Mouse (Mus musculus) thymus, postnatal 14 days (tissue): ENCODE results near the gene Cyp2d22.

Experiments
- DNase-seq: peaks from one replicate; pipeline ENCODE4 v3.0.0; 2021

The Cyp2d22 gene

DNA sequence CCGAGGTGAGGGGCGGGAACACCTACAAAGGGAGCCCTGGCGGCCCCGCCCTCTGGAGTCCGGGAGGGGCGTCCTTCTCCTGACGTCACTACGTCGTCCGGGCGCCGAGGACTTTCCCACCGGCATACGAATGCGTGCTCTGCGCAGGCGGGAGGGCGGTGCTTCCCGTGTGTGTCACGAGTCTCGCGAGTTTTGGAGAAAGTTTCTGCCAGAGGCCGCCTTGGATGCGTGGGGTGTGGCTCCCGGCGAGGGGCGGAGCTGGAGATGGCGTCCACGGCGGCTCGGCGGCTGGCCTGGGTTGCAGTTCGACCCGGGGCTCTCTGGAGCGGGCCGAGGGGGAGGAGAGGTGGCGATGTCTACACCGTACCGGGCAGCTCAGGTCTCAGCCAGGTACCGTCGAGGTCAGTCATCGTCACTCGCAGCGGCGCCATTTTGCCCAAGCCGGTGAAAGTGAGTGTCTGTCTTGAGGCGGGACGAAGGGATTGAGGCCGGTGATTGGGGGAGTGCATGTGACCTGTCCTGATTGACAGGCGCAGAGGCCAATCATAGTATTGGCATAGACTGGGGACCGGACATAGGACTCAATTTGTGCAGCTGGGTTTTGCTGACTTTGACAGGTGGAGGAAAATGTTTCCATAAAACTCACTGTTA lies 34.1 kb downstream of the Cyp2d22 start:
- DNase-seq = peak; percentile 98

DNA sequence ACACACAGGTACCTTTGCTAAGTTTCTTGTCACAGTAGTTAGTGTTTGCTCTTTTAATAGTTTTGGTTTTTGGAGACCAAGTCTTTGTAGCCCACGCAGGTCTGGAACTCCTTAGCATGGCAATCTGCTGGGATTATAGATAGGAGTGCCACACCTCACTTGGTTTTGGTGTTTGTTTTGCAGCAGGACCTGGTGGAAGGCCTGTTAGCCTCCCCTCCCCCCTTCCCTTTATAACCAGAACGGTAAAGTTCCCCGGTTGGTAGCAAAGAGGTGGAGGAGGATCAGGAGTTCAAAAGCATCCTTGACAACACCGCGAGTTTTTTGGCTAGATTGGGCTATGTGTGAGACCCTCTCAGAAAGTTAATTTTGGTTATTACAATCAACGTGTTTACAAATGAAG lies 35.1 kb downstream of the Cyp2d22 start:
- no peak for DNase-seq

DNA sequence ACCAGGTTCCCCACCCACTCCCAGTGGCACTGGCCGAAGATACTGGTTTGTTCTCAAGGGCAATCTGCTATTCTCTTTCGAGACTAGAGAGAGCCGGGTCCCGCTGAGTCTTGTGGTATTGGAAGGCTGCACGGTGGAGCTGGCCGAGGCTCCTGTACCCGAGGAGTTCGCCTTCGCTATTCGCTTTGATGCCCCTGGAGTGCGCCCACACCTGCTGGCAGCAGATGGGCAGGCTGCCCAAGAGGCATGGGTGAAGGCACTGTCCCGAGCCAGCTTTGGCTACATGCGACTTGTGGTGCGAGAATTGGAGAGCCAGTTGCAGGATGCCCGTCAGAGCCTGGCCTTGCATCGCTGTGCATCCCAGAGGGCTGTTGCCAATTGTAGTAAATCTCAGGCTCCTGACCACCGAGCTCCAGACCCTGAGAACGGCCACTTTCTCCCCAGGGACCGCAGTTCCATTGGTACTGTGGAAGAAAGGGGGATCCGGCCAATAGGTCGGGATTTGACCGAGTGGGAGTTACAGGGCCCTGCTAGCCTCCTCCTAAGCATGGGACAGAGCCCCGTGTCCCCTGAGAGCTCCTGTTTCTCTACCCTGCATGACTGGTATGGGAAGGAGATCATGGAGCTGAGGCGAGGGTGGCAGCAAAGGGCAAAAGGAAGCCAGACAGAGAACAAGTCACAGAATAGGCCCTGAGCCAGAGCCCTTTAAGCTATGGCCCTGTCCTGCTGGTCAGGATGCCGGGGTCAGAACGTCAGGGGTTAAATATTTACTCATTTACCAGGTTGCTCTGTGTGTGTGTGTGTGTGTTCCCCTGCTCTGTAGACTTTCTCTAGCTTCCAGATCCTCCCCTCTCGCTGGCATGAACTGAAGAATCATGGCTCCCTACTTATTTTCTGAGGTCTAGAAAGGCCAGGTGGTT lies 36.4 kb downstream of the Cyp2d22 start:
- DNase-seq = no peak

DNA sequence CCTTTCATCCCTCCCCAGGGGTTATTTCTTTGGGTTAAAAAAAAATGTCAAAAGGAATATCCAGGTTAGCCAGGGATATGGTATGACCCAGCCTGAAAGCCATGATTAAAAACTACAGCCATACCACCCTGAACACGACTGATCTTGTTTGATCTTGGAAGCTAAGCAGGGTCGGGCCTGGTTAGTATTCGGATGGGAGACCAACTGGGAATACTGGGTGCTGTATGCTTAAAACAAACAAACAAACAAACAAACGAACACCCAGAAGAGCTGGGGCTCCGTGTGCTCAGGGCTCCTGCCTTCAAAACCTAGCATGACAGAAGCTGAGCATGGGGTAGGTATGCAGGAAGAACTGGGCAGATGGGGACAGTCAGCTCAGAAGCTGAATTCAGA lies 37.5 kb downstream of the Cyp2d22 start:
- no peak for DNase-seq

DNA sequence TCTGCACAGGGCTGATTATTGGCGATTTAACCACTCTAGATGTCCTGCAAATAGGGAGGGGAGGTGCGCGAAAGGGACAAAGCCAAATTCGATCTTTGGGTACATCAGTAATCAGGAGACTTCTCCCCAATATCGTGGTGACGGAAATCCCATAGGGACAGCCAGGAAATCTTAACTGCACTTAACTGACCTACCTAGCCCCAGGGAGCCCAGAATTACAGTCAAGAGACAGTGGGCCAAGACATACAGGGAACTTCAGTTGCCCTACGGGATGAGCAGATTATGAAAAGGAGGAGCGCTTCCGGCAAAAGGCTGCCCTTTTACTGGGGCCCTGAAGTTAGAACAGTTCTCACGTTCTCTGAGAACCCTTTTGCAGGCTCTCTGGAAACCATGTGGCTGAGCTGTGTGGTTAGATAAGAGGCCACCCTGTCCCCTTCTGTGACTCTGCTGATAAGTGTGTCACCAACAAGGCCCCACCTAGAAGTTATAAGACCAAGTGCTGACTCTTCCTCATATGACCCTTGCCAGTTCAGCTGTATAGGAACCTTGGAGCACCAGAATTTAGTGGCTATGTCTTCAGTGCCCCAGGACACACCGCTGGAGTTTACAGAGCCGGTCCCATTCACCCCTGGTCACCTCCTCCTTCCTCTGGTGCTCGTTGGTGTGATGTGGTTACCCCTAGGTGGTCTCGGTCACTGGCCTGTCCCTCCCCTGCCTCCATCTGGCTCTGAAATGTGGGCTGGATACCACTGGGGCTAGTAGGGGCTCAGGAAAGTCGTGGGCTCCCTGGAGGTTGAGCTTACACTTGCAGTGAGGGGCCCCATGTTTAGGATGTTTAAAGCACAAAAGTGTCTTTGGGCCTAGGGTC lies 38.2 kb downstream of the Cyp2d22 start:
- DNase-seq = peak; percentile 31

DNA sequence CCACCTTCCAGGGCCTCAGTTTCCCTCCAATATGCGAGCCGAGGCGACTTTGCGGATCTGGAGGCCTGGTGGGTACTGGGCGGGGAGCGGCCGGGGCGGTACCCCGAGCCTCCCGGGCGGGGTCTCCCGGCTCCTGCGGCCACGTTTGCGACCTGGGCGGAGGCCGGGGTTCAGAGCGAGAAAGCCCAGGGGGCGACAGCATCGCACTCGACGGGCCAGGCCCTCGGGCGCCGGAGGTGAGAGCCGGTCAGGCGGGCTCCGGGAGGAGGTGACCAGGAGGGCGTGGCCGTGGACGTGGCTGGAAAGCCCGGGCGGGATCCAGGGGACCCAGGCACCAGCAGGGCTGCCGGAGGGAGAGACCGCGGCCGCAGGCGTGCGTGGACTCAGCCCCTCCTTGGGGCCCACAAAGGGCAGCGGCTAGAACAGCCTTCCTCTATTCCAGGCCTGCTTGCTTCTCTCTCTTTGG lies 39.0 kb downstream of the Cyp2d22 start:
- peak; percentile 41 for DNase-seq

DNA sequence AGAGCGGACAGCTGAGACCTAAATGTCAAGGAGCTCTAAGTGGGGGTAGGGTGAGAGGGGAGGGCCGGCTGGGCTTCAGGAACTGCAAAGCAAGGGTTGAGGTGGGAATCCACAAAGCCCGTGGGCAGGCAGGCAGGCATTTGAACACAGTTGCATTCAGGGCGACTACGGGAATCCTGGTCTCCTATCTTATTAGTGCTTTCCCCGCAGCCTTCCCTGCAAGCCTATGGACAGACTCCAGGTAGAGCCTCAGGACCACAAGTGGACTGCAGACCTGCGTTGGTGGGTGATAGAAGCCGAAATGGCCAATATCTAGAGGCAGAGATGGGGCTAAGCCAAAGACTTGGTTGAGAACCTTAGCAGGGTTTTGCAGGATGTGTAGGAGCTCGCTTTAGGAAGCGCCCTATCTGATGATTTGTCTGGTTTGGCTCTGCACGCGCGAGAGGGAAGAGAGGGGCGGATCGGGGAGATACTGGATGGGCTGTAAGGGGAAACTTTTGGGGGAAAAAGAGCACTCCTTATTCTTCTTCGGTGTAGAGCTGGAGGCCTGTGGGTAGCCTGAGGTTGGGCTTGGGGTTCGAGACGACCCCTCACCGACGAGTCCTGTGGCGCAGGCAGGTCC lies 39.5 kb downstream of the Cyp2d22 start:
- DNase-seq = peak; percentile 4

DNA sequence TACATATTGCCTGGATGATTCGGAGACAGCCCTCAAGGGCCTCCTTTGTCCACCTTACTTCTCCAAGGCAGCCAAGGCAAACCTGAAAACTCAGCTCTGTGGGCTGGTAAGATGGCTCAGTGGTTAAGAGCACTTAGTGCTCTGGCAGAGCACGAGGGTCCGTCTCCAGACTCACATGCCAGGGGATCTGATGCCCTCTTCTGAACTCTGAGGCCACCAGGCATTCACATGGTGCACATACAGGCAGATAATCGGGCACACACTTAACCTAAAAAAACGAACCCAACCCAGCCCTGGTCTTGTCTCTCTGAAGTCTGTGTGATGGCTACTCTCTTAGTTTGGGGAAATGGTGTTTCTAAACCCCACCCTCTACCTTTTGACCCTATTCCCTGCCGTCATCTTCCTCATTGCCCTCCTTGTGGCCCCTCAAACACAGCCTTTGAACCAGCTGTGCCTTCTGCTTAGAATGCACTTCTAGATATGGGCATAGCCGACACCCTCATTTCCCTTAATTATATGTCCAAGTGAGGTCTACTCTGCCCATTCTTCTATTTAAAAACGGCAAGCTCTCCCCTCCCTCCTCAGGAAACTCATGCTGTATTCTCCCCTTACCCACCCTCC lies 40.3 kb downstream of the Cyp2d22 start:
- no peak for DNase-seq

DNA sequence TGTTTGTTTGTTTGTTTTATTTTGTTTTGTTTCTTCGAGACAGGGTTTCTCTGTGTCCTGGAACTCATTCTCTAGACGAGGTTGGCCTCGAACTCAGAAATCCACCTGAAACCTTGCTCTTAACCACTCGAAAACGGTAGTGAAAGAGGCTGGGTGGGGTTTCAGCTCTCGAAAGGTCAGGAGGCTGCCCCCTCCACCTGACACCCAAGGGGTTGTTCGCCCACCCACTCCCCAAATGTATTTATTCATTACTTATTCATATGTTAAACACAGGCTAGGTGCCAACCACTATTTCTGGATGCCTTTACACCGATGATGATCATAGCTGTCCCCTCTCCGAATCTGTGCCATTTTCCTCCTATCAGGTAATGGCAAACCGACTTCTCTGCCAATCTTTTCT lies 40.9 kb downstream of the Cyp2d22 start:
- peak; percentile 32 for DNase-seq

DNA sequence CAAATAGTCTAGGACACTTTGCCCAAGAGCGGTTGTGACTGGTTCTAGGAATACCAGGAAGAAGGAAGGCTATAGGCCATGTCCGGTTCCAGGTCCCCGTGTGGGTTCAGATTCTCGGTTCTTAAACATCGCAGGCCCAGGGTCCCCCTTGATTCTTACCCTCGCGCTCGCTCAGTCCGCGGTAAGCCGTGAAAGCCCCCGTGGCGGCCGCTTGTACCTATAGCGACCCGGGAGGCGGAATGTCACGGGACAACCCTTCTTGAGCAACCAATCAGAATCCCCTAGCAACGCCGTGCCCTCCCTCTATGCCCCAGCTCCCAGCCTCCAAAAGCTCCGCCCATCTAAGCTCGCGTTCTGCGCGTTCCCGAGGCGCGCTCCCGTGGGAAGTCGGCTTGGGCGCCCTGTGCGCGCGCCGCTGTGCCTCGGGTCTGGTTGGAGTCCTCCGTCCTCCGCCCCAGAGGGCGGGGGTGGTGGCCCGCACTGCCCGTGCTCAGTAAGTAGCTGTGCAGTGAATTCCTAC lies 41.4 kb downstream of the Cyp2d22 start, which contains the start of the genes Naga, Pheta2 and Smdt1:
Naga (minus strand) TSS at position 333 of the 520 bp plus-strand sequence.
Pheta2 (plus strand) TSS at position 350 of the 520 bp plus-strand sequence.
Smdt1 (plus strand) TSS at position 367 of the 520 bp plus-strand sequence.
- DNase-seq = peak; percentile 97

DNA sequence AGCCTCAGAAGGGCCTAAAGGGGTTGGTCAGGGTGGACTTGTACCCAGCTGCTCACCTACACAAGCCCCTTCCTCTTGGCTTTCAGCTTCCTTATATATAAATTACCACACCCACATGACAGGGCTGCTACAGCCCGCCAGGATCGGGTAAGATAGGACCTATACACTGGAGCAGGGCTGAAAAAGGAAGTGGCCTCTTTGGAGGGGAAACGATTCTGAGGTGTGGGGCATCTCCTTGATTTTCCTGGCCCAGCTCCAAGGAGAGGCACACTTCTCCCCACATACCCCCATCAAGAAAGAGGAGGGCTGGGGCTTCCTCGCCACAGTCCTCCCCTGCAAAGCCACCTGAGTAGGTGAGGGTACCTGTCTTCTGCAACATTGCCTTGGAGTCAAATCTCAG lies 42.2 kb downstream of the Cyp2d22 start:
- DNase-seq = no peak

DNA sequence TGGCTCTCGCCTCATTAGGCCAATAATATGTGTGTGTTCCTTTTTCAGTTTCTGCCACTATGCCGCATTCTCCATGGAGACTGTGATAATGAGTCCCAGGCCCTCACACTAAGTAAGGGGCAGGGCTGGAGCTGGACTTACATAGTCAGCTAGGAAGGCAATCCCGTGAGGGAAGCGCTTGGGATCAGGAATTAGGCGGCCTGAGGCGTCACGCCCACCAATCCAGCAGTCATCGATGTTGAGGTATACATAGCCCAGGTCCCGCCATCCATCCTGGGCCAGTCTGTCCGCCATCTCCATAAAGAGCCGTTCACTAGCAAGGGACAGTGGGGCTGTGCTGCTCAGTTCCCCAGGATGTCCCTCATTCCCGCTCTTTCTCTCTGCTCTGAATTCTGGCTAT lies 43.4 kb downstream of the Cyp2d22 start:
- no peak for DNase-seq

DNA sequence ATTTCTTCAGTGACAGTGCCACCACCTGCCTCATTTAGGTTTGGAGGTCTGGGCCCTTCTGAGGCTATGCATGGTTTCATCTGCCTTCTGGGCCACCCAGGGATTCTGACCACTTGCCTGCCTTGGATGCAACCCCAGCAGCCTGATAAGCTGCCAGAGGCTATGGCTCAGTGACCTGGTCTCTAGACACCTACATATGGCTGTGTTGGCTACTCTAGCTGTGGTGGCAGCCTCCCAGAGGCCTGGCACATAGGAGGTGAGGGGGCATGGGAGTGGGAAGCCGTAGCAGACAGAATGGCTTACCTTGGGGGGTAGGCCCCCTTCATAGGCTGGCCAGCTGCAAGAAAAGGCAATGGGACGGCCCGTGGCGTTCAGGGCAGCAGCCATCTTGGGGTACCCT lies 44.9 kb downstream of the Cyp2d22 start:
- DNase-seq = no peak

DNA sequence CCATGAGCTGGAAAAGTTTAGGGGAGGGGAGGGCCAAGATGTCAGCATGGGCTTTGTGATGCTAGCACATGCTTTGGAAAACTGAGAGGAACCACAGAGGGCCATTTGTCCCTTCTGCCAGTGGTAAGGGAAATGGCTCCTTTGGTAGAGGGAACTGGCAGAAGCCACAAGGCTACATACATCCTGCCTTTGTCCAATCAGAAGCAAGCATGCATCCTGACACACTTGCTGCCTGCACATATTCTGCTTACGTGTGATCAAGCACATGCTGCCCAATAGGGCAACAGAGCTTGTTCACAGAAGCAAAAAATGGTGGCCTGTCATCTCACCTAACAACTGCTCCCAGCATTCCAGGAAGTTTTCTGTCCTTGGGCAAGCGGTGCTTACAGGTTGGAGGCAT lies 54.7 kb downstream of the Cyp2d22 start:
- DNase-seq = no peak

DNA sequence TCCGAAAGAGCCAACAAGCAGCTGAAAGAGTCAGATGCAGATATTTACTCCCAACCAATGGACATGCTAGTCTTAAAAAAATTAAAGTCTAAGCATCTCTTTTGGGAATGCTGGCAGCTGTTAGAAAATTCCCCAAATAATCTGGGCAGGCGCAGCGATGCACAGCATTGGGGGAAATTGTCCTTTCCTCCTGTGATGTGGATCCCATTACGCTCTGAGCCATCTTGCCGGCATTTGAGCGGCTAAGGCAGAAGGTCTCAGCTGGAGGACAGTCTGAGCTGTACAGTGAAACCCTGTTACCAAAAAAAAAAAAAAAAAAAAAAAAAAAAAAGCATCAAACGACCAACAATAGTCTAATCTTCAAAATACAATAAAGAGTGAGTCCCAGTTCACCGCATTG lies 57.9 kb downstream of the Cyp2d22 start:
- DNase-seq = no peak
